Mouse (Mus musculus): ENCODE results near the gene Igfbp7. TPM values are rescaled to one million over a fixed set of nuclear protein-coding genes. Genes with fewer than 3 reads are reported as not detected.

Igfbp7 gene
- polyA plus RNA-seq, 1 experiment from 2014 or later: 32.2 TPM

DNA sequence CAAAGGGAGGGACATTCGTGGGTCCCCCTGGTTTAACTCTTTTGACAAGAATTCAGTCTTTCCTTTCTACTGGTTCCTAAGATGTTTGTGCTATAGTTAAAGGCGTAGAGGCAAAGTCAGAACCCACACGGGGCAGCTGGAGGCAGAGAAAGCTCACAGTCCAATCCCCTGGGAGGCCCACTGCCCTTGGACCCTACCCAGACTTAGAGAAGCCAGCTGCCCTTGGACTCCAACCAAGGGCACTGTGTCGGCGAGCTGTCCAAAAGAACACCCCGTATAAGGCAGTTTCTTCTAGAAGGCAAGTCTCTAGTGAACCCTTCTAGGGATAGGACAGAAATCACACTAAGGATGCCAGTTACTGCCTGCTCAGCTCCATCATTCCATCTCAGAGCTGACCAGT lies 7.0 kb downstream of the Igfbp7 start:
- ATAC-seq (ENCODE audit: low FRiP score): no peak
- H3K9ac ChIP-seq: no peak overlapping the region
- no peaks in the 10 kb centered on the region for H3K4me1 ChIP-seq
- H3K27me3 ChIP-seq: peaks cover 9% of the 10 kb centered on the region; the same call in 1 of the 2 replicates
- no peaks in the 10 kb centered on the region for H3K9me3 ChIP-seq (replicated peaks)
- WGBS: 79% methylated on average over 6 of the region's 6 CpGs
- H3K4me3 ChIP-seq: no peak overlapping the region
- H3K27ac ChIP-seq: no peak overlapping the region
- no peak overlapping the region for H3K4me2 ChIP-seq (replicated peaks)
- H3K36me3 ChIP-seq: no peaks in the 10 kb centered on the region

- WGBS: 79% methylated on average over 7 of the region's 7 CpGs
These were observed 7.7 kb downstream of the Igfbp7 start for GRCm38 (mm10) chr5:77400151-77400550.

GRCm38 (mm10) chr5:77399076-77399475 lies 8.8 kb downstream of the Igfbp7 start:
- Histone ChIP-seq H3K27ac (no peak overlapping the region), H3K27me3 (0 out of 2 replicates have a peak, but pooled peaks cover 3% of the 10 kb centered on the region), H3K4me3 (no peak overlapping the region), H3K9ac (no peak overlapping the region), H3K4me1 (peaks cover 3% of the 10 kb centered on the region; the same call in 1 of the 2 replicates), H3K9me3 (replicated peaks) (no peaks in the 10 kb centered on the region), H3K36me3 (no peaks in the 10 kb centered on the region), H3K4me2 (replicated peaks) (no peak overlapping the region)
- WGBS: 59% methylated on average over 4 of the region's 4 CpGs
- no peak for ATAC-seq (ENCODE audit: low FRiP score)

More at GRCm38 (mm10) chr5:77400151-77400550, 7.7 kb downstream of the Igfbp7 start:
- H3K4me3 ChIP-seq: no peak overlapping the region
- no peaks in the 10 kb centered on the region for H3K36me3 ChIP-seq
- no peak overlapping the region for H3K4me2 ChIP-seq (replicated peaks)
- H3K9ac ChIP-seq: no peak overlapping the region
- no peak for ATAC-seq (ENCODE audit: low FRiP score)
- H3K4me1 ChIP-seq: no peaks in the 10 kb centered on the region
- no peaks in the 10 kb centered on the region for H3K9me3 ChIP-seq (replicated peaks)
- no peak overlapping the region for H3K27ac ChIP-seq
- 0 out of 2 replicates have a peak, but pooled peaks cover 3% of the 10 kb centered on the region for H3K27me3 ChIP-seq

- Histone ChIP-seq H3K4me2 (replicated peaks) (no peak overlapping the region), H3K4me3 (no peak overlapping the region), H3K36me3 (no peaks in the 10 kb centered on the region), H3K4me1 (peaks cover 5% of the 10 kb centered on the region; the same call in 1 of the 2 replicates), H3K9ac (no peak overlapping the region), H3K27me3 (0 out of 2 replicates have a peak, but pooled peaks cover 3% of the 10 kb centered on the region), H3K9me3 (replicated peaks) (no peaks in the 10 kb centered on the region), H3K27ac (no peak overlapping the region)
- 58% methylated on average over 14 of the region's 14 CpGs for WGBS
- ATAC-seq (ENCODE audit: low FRiP score): no peak
These were observed 9.4 kb downstream of the Igfbp7 start for GRCm38 (mm10) chr5:77398285-77399057.

GRCm38 (mm10) chr5:77393990-77394618 lies 13.7 kb downstream of the Igfbp7 start:
- no peak for ATAC-seq (ENCODE audit: low FRiP score)
- H3K4me2 ChIP-seq (replicated peaks): no peak overlapping the region
- H3K36me3 ChIP-seq: no peaks in the 10 kb centered on the region
- H3K9me3 ChIP-seq (replicated peaks): no peaks in the 10 kb centered on the region
- no peak overlapping the region for H3K27ac ChIP-seq
- no peak overlapping the region for H3K9ac ChIP-seq
- peaks cover 5% of the 10 kb centered on the region; the same call in 1 of the 2 replicates for H3K4me1 ChIP-seq
- no peak overlapping the region for H3K4me3 ChIP-seq
- no peaks in the 10 kb centered on the region for H3K27me3 ChIP-seq
- 57% methylated on average over 9 of the region's 9 CpGs for WGBS

- Histone ChIP-seq H3K9me3 (replicated peaks) (no peaks in the 10 kb centered on the region), H3K4me1 (peaks cover 5% of the 10 kb centered on the region; the same call in 1 of the 2 replicates), H3K4me3 (no peak overlapping the region), H3K36me3 (no peaks in the 10 kb centered on the region), H3K27me3 (no peaks in the 10 kb centered on the region), H3K4me2 (replicated peaks) (no peak overlapping the region), H3K27ac (no peak overlapping the region), H3K9ac (no peak overlapping the region)
- no peak for ATAC-seq (ENCODE audit: low FRiP score)
- 87% methylated on average over 10 of the region's 10 CpGs for WGBS
These were observed 14.7 kb downstream of the Igfbp7 start for GRCm38 (mm10) chr5:77393094-77393619.

- H3K27me3 ChIP-seq: no peaks in the 10 kb centered on the region
- H3K36me3 ChIP-seq: no peaks in the 10 kb centered on the region
- no peak overlapping the region for H3K4me2 ChIP-seq (replicated peaks)
- ATAC-seq (ENCODE audit: low FRiP score): no peak
- no peak overlapping the region for H3K4me3 ChIP-seq
- H3K9ac ChIP-seq: no peak overlapping the region
- peaks cover 5% of the 10 kb centered on the region; the same call in 1 of the 2 replicates for H3K4me1 ChIP-seq
- 79% methylated on average over 2 of the region's 2 CpGs for WGBS
- no peaks in the 10 kb centered on the region for H3K9me3 ChIP-seq (replicated peaks)
- no peak overlapping the region for H3K27ac ChIP-seq
These were observed 17.6 kb downstream of the Igfbp7 start for GRCm38 (mm10) chr5:77390272-77390671.

- no peak for ATAC-seq (ENCODE audit: low FRiP score)
- H3K36me3 ChIP-seq: no peaks in the 10 kb centered on the region
- H3K4me1 ChIP-seq: no peaks in the 10 kb centered on the region
- H3K4me2 ChIP-seq (replicated peaks): no peak overlapping the region
- H3K4me3 ChIP-seq: no peak overlapping the region
- no peaks in the 10 kb centered on the region for H3K9me3 ChIP-seq (replicated peaks)
- 87% methylated on average over 6 of the region's 6 CpGs for WGBS
- no peak overlapping the region for H3K27ac ChIP-seq
- H3K9ac ChIP-seq: no peak overlapping the region
- no peaks in the 10 kb centered on the region for H3K27me3 ChIP-seq
These were observed 19.5 kb downstream of the Igfbp7 start for GRCm38 (mm10) chr5:77388359-77388758.

DNA sequence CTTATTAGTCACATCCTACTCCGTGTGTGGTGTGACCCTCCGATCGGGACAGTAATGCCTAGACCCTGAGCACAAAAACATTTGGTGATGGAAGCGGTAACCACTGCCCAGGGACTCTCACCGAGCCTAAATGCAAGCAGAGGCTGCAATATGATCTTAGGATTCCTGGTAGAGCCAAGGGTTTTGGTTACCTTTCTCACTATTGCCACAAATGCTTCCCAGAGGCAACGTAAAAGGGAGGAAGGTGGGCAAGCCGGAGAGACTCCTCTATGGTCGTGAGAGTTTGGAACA lies 20.5 kb downstream of the Igfbp7 start:
- ATAC-seq (ENCODE audit: low FRiP score): no peak
- WGBS: 78% methylated on average over 8 of the region's 8 CpGs

GRCm38 (mm10) chr5:77386596-77387413 lies 21.0 kb downstream of the Igfbp7 start:
- Histone ChIP-seq H3K36me3 (no peaks in the 10 kb centered on the region), H3K4me1 (no peaks in the 10 kb centered on the region), H3K27ac (no peak overlapping the region), H3K9me3 (replicated peaks) (no peaks in the 10 kb centered on the region), H3K4me2 (replicated peaks) (no peak overlapping the region), H3K27me3 (no peaks in the 10 kb centered on the region), H3K4me3 (no peak overlapping the region), H3K9ac (no peak overlapping the region)
- WGBS: 71% methylated on average over 10 of the region's 10 CpGs
- no peak for ATAC-seq (ENCODE audit: low FRiP score)

More for the DNA sequence above, 20.5 kb downstream of the Igfbp7 start:
- no peak overlapping the region for H3K9ac ChIP-seq
- H3K9me3 ChIP-seq (replicated peaks): no peaks in the 10 kb centered on the region
- no peaks in the 10 kb centered on the region for H3K4me1 ChIP-seq
- no peaks in the 10 kb centered on the region for H3K36me3 ChIP-seq
- no peak overlapping the region for H3K27ac ChIP-seq
- no peak overlapping the region for H3K4me3 ChIP-seq
- H3K27me3 ChIP-seq: no peaks in the 10 kb centered on the region
- H3K4me2 ChIP-seq (replicated peaks): no peak overlapping the region

GRCm38 (mm10) chr5:77385900-77386595 lies 21.8 kb downstream of the Igfbp7 start:
- no peak for ATAC-seq (ENCODE audit: low FRiP score)
- H3K4me2 ChIP-seq (replicated peaks): no peak overlapping the region
- H3K36me3 ChIP-seq: no peaks in the 10 kb centered on the region

More at GRCm38 (mm10) chr5:77385900-77386595, 21.8 kb downstream of the Igfbp7 start:
- H3K9ac ChIP-seq: no peak overlapping the region
- 87% methylated on average over 6 of the region's 6 CpGs for WGBS
- no peaks in the 10 kb centered on the region for H3K27me3 ChIP-seq
- H3K4me3 ChIP-seq: no peak overlapping the region
- no peak overlapping the region for H3K27ac ChIP-seq
- no peaks in the 10 kb centered on the region for H3K9me3 ChIP-seq (replicated peaks)
- no peaks in the 10 kb centered on the region for H3K4me1 ChIP-seq

Measured in hindbrain, embryonic 12.5 days (tissue).